Mouse (Mus musculus) CH12.LX (cell line): ENCODE results near the gene Chrm4.

Experiments
- CTCF ChIP-seq, 2 experiments: IDR thresholded peaks in 1 of 2; conservative IDR thresholded peaks in 1 of 2; 2 replicates each; pipeline ENCODE4 v1.5.1; 2011 to 2012; ENCODE audit warnings: low read depth in 2 of 2, low read length in 2 of 2, improper control_type of control experiment in 1 of 2, inconsistent platforms in 1 of 2, mild to moderate bottlenecking in 1 of 2, moderate library complexity in 1 of 2
- USF1 ChIP-seq: IDR thresholded peaks from 2 replicates; pipeline ENCODE4 v1.6.1; 2014; ENCODE audit warnings: low read depth, mild to moderate bottlenecking, inconsistent platforms, low read length, improper control_type of control experiment

GRCm38 (mm10) chr2:91965417-91965816, 38.4 kb downstream of the Chrm4 start:
- TF ChIP-seq USF1 (no peak), CTCF (conservative IDR thresholded peaks at IDR 0.05 in 1 of 2, IDR thresholded peaks at IDR 0.05 in 1 of 2; ENCODE audit: low read depth in 2 of 2, low read length in 2 of 2) (no peak)
